Mouse (Mus musculus): ENCODE results near the gene E030030I06Rik.

DNA sequence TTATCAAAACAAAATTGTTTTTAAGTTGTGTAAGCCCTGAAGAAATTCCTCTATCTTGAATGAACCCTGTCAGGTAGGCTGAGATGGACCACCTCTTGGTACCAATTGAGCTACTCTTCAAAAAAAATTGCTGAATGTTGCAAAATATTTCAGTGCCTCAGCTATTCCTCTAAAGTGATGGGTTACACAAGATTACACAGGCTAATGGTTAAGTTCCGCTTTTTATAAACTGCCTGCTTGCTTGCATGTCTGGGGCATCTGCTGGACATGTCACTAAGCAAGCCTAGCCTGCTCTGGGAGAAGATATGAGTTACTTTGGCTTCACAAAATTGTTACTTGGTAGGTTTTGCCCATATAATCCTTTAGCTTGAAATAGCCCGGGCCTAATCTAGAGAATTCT is 78.9 kb downstream of the E030030I06Rik start:
- TF ChIP-seq CTCF (IDR thresholded peaks at IDR 0.05; ENCODE audit: low read depth, low read length) = no peak
- no peak for TF ChIP-seq TAL1 (conservative IDR thresholded peaks at IDR 0.05; ENCODE audit: low read depth, low read length)
